Comparison of ENCODE assay signal across 14 mouse cellular contexts in genomic region chr11:117283048-117283888, GRCm38 (mm10).
DNase-seq lines count a peak whose midpoint lies in the region; ATAC-seq and TF ChIP-seq lines count a peak whose summit lies in the region.
"Had no signal": no experiment of that assay in that cellular context is flagged by ENCODE, and none has a peak within 500 bp of the region (broad histone marks: within the 10 kb centered on the region; RNA-seq: fewer than 3 reads in every experiment).

No protein-coding gene starts in this region.

- H3K36me3 ChIP-seq in heart, embryonic 11.5 days (ENCODE audit: control insufficient read depth, insufficient read depth, low read length): no peaks in the 10 kb centered on the region
- no peaks in the 10 kb centered on the region for H3K36me3 ChIP-seq in liver, adult 2 months (ENCODE audit: control insufficient read depth, insufficient read depth, low read length)
- H3K36me3 ChIP-seq in embryonic facial prominence, embryonic 14.5 days (ENCODE audit: control insufficient read depth, insufficient read depth, low read length): no peaks in the 10 kb centered on the region
- no peaks in the 10 kb centered on the region; the same call in 1 of the 2 replicates for H3K36me3 ChIP-seq in neural tube, embryonic 11.5 days (ENCODE audit: control insufficient read depth, insufficient read depth, low read length)
- H3K36me3 ChIP-seq: hindbrain, embryonic 13.5 days had no signal

- no peaks in the 10 kb centered on the region for H3K9me3 ChIP-seq in heart, embryonic 11.5 days (replicated peaks; ENCODE audit: control insufficient read depth, low read length)
- no peaks in the 10 kb centered on the region for H3K9me3 ChIP-seq in embryonic facial prominence, embryonic 14.5 days (ENCODE audit: control insufficient read depth, low read length)
- H3K9me3 ChIP-seq in neural tube, embryonic 11.5 days (ENCODE audit: control insufficient read depth, low read length): no peaks in the 10 kb centered on the region
- H3K9me3 ChIP-seq: hindbrain, embryonic 13.5 days had no signal

- no peaks in the 10 kb centered on the region for H3K27me3 ChIP-seq in heart, embryonic 11.5 days (ENCODE audit: control insufficient read depth, insufficient read depth, low read length)
- H3K27me3 ChIP-seq in liver, adult 2 months (ENCODE audit: control insufficient read depth, insufficient read depth, low read length): no peaks in the 10 kb centered on the region
- no peaks in the 10 kb centered on the region for H3K27me3 ChIP-seq in embryonic facial prominence, embryonic 14.5 days (replicated peaks; ENCODE audit: control insufficient read depth, insufficient read depth, low read length)
- no peaks in the 10 kb centered on the region for H3K27me3 ChIP-seq in neural tube, embryonic 11.5 days (ENCODE audit: control insufficient read depth, insufficient read depth, low read length)
- H3K27me3 ChIP-seq: hindbrain, embryonic 13.5 days; Patski had no signal

- TF ChIP-seq CTCF in liver, adult 2 months (IDR thresholded peaks at IDR 0.05; ENCODE audit: low read depth, low read length): no peak

- peaks cover 50% of the 10 kb centered on the region for H3K79me2 ChIP-seq in liver, adult 2 months (ENCODE audit: control insufficient read depth, insufficient read depth, low read length)

- H3K27ac ChIP-seq in heart, embryonic 11.5 days (ENCODE audit: low read depth, low read length): 0 out of 2 replicates have a peak overlapping the region, but pooled peaks have one; percentile 22
- H3K27ac ChIP-seq in liver, adult 2 months (replicated peaks; ENCODE audit: insufficient read depth, low read depth, low read length): peak overlapping the region; percentile 98
- peak overlapping the region; percentile 52 for H3K27ac ChIP-seq in embryonic facial prominence, embryonic 14.5 days (replicated peaks; ENCODE audit: low read depth, low read length)
- H3K27ac ChIP-seq in neural tube, embryonic 11.5 days (ENCODE audit: low read depth, low read length): 0 out of 2 replicates have a peak overlapping the region, but pooled peaks have one; percentile 20
- H3K27ac ChIP-seq: hindbrain, embryonic 13.5 days had no signal

- no peak for DNase-seq in heart, adult 11 months
- DNase-seq in liver, adult 2 months (ENCODE audit: extremely low read depth, low read depth, low spot score): peak; percentile 91
- DNase-seq in liver: no peak
- DNase-seq in embryonic facial prominence, embryonic 14.5 days (ENCODE audit: low spot score): no peak
- DNase-seq in neural tube, embryonic 11.5 days (ENCODE audit: low spot score): no peak
- no peak for DNase-seq in adrenal gland, postnatal 25 days
- DNase-seq in retina, embryonic 14.5 days (ENCODE audit: low spot score): no peak
- DNase-seq: adrenal gland, postnatal 10 days; cerebellum, adult 11 months; lung, postnatal 10 days; thymus, adult 2 months had no signal

- H3K4me3 ChIP-seq in heart, embryonic 11.5 days (ENCODE audit: low read depth, low read length): no peak overlapping the region
- no peak overlapping the region for H3K4me3 ChIP-seq in liver, adult 2 months (ENCODE audit: insufficient read depth, low read depth, low read length)
- no peak overlapping the region for H3K4me3 ChIP-seq in embryonic facial prominence, embryonic 14.5 days (ENCODE audit: low read depth, low read length)
- no peak overlapping the region for H3K4me3 ChIP-seq in neural tube, embryonic 11.5 days (ENCODE audit: low read depth, low read length)
- H3K4me3 ChIP-seq: hindbrain, embryonic 13.5 days had no signal

- H3K9ac ChIP-seq in heart, embryonic 11.5 days (ENCODE audit: low read depth, low read length): no peak overlapping the region
- H3K9ac ChIP-seq in liver, adult 2 months (ENCODE audit: low read depth, low read length): peak overlapping the region; percentile 57
- peak overlapping the region; percentile 15; the same call in 1 of the 2 replicates for H3K9ac ChIP-seq in embryonic facial prominence, embryonic 14.5 days (ENCODE audit: low read depth, low read length)
- no peak overlapping the region for H3K9ac ChIP-seq in neural tube, embryonic 11.5 days (ENCODE audit: low read length)
- H3K9ac ChIP-seq: hindbrain, embryonic 13.5 days had no signal

- H3K4me2 ChIP-seq in heart, embryonic 11.5 days: no peak overlapping the region
- H3K4me2 ChIP-seq in embryonic facial prominence, embryonic 14.5 days (ENCODE audit: low read depth, low read length): no peak overlapping the region
- no peak overlapping the region for H3K4me2 ChIP-seq in neural tube, embryonic 11.5 days (ENCODE audit: low read depth)
- H3K4me2 ChIP-seq: hindbrain, embryonic 13.5 days had no signal

- H3K4me1 ChIP-seq in heart, embryonic 11.5 days (ENCODE audit: control insufficient read depth, insufficient read depth, low read length): peaks cover 47% of the 10 kb centered on the region
- peaks cover 70% of the 10 kb centered on the region for H3K4me1 ChIP-seq in liver, adult 2 months (ENCODE audit: control insufficient read depth, insufficient read depth, low read length)
- peaks cover 61% of the 10 kb centered on the region for H3K4me1 ChIP-seq in embryonic facial prominence, embryonic 14.5 days (ENCODE audit: control insufficient read depth, insufficient read depth, low read length)
- H3K4me1 ChIP-seq in neural tube, embryonic 11.5 days (ENCODE audit: control insufficient read depth, insufficient read depth, low read length): peaks cover 68% of the 10 kb centered on the region

- ATAC-seq in heart, embryonic 11.5 days (replicated peaks; ENCODE audit: insufficient number of reproducible peaks, low FRiP score, low TSS enrichment): no peak
- ATAC-seq in embryonic facial prominence, embryonic 14.5 days (ENCODE audit: low read depth): no peak
- ATAC-seq in neural tube, embryonic 11.5 days (ENCODE audit: insufficient read depth, low FRiP score, low TSS enrichment): no peak
- ATAC-seq: Patski had no signal

- no peak for TF ChIP-seq POLR2A in liver, adult 2 months (IDR thresholded peaks at IDR 0.05; ENCODE audit: extremely low read depth, insufficient read depth, low read length)

- 57% methylated on average over 11 of the region's 11 CpGs for whole genome bisulfite sequencing in heart, embryonic 11.5 days (ENCODE audit: insufficient replicate concordance)
- 37% methylated on average over 11 of the region's 11 CpGs for WGBS in liver, adult 2 months
- WGBS in embryonic facial prominence, embryonic 14.5 days: 65% methylated on average over 10 of the region's 11 CpGs
- 72% methylated on average over 11 of the region's 11 CpGs for WGBS in neural tube, embryonic 11.5 days

Comparison
In these comparisons a context has a peak if more than half of its experiments do, and no peak if none do; other contexts are left out.
1. H3K27ac ChIP-seq: peak in every context shown above with its lines; median percentile 98 in liver, adult 2 months; 52 in embryonic facial prominence, embryonic 14.5 days; 22 in heart, embryonic 11.5 days; 20 in neural tube, embryonic 11.5 days.
2. H3K9ac ChIP-seq: peak in liver, adult 2 months (single experiment) and embryonic facial prominence, embryonic 14.5 days (single experiment); none in heart, embryonic 11.5 days (single experiment) and neural tube, embryonic 11.5 days (single experiment).